Mouse (Mus musculus) kidney, postnatal 10 days (tissue): ENCODE measurements at regions not wholly inside any gene's neighbourhood (a gene's known extent, or its start where the extent isn't known, plus 50 kb on each side); places are given as distances from the start of the nearest gene placed in this dataset.

Experiments
- DNase-seq: peaks from one replicate; pipeline ENCODE4 v3.0.0; 2021; ENCODE audit warnings: mixed read lengths

GRCm38 (mm10) chr16:7863406-7863805 is 561.5 kb downstream of the Tmem114 start:
- no peak for DNase-seq

- no peak for DNase-seq
Measured at GRCm38 (mm10) chr16:7839139-7839538, 585.8 kb downstream of the Tmem114 start.

- DNase-seq, result no peak
Measured at GRCm38 (mm10) chr16:7831142-7831541, 593.8 kb downstream of the Tmem114 start.

GRCm38 (mm10) chr16:7829939-7830650 is 594.8 kb downstream of the Tmem114 start:
- DNase-seq, result no peak

GRCm38 (mm10) chr16:7801161-7801560 is 623.8 kb downstream of the Tmem114 start:
- DNase-seq, result no peak

- no peak for DNase-seq
Measured at GRCm38 (mm10) chr16:7797176-7797786, 627.7 kb downstream of the Tmem114 start.

GRCm38 (mm10) chr16:7795561-7795960 is 629.4 kb downstream of the Tmem114 start:
- DNase-seq, result no peak

- DNase-seq, result no peak
Measured at GRCm38 (mm10) chr16:7792521-7792920, 632.4 kb downstream of the Tmem114 start.

- no peak for DNase-seq
Measured at GRCm38 (mm10) chr16:7790260-7790659, 634.7 kb downstream of the Tmem114 start.

- DNase-seq, result no peak
Measured at GRCm38 (mm10) chr16:7788209-7788608, 636.7 kb downstream of the Tmem114 start.

GRCm38 (mm10) chr16:7781506-7781905 is 643.4 kb downstream of the Tmem114 start:
- DNase-seq, result no peak

GRCm38 (mm10) chr16:7775635-7776034 is 649.3 kb downstream of the Tmem114 start:
- DNase-seq, result no peak

GRCm38 (mm10) chr16:7768433-7768832 is 656.5 kb downstream of the Tmem114 start:
- DNase-seq, result peak; percentile 12

- no peak for DNase-seq
Measured at GRCm38 (mm10) chr16:7767691-7768090, 657.2 kb downstream of the Tmem114 start.

- no peak for DNase-seq
Measured at GRCm38 (mm10) chr16:7764383-7764782, 660.6 kb downstream of the Tmem114 start.

GRCm38 (mm10) chr16:7728186-7728585 is 696.8 kb downstream of the Tmem114 start:
- peak; percentile 9 for DNase-seq

GRCm38 (mm10) chr16:7725225-7725624 is 699.7 kb downstream of the Tmem114 start:
- DNase-seq, result no peak

- peak; percentile 47 for DNase-seq
Measured at GRCm38 (mm10) chr16:7701471-7701870, 723.5 kb downstream of the Tmem114 start.

- DNase-seq, result no peak
Measured at GRCm38 (mm10) chr16:7685484-7685883, 739.5 kb downstream of the Tmem114 start.

- no peak for DNase-seq
Measured at GRCm38 (mm10) chr16:7666096-7666495, 758.8 kb downstream of the Tmem114 start.

GRCm38 (mm10) chr16:7658133-7658532 is 766.8 kb downstream of the Tmem114 start:
- DNase-seq, result no peak

GRCm38 (mm10) chr16:7654451-7654850 is 770.5 kb downstream of the Tmem114 start:
- no peak for DNase-seq

GRCm38 (mm10) chr16:7649771-7650170 is 775.2 kb downstream of the Tmem114 start:
- no peak for DNase-seq

GRCm38 (mm10) chr16:7647275-7647926 is 777.5 kb downstream of the Tmem114 start:
- DNase-seq, result no peak
